Mouse (Mus musculus) liver, adult 2 months (tissue): Measurements from ENCODE around the gene Chd3.

Experiments
- CTCF ChIP-seq: fragments of 200-500 bp; IDR thresholded peaks from 2 replicates; pipeline ENCODE4 v1.5.1; 2011; ENCODE audit warnings: low read depth, low read length, control low read depth
- POLR2A ChIP-seq: fragments of 200-500 bp; IDR thresholded peaks from 2 replicates; pipeline ENCODE4 v1.6.1; 2011; ENCODE audit warnings: low read length, control low read depth; ENCODE audit not compliant: insufficient read depth; ENCODE audit errors: extremely low read depth

DNA sequence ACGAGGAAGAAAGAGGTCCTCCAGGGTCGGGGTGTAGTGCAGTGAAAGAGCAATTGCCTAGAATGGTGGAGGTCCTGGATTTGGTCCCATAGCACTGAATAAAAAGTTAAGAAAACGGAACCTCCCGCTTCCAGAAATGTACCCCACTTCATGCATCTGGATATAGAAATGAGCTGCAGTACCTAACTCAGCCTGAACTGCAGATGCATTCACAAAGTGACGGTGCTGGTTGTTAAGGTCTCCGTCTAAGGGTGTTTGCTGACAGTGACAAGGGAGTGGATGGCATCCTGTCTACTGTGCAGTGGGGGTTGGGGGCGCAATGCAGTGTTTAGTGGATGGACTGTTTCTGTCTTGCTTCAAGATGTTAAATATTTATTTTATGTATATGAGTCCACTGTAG lies 17.6 kb upstream of the Chd3 start:
- TF ChIP-seq CTCF: no peak
- no peak for TF ChIP-seq POLR2A
